Mouse (Mus musculus) retina, adult 2 months (tissue): ENCODE results near the gene Mmel1.

Source experiments
- DNase-seq: peaks from one replicate; pipeline ENCODE4 v3.0.0-alpha.2; 2012; ENCODE audit warnings: low read depth, low spot score

The Mmel1 gene

DNA sequence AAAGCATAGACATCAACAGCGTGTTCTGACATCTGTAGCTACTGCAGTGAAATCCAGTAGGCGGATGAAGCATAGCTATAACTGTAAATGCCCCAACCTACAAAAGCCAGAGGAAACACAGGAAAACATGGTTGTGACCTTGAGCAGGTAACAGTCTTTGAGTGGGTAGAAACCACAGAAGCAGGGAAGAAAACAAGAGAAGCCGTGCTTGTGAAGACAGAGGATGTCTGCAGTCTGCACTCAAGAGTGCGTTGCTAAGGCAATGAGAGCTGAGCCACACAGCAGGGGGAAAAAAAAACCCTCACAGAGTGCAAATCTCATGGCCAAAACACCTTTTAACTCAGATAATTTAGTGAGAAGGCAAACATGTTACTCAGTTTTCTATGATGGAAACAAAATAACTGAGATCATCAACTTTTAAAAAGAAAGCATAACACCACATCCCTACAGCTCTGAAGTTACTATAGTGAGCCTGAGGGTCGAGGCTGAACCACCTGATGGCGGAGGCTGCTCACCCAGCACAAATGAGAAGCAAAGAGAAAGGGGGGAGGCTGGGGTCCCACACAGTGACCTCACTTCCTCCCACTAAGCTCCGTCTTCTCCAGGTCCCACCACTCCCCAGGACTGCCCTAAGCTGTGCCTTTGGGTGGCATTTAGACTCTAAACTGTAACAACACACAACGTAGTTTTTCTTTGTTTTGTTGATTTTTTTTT lies 67.3 kb downstream of the Mmel1 start:
- no peak for DNase-seq

DNA sequence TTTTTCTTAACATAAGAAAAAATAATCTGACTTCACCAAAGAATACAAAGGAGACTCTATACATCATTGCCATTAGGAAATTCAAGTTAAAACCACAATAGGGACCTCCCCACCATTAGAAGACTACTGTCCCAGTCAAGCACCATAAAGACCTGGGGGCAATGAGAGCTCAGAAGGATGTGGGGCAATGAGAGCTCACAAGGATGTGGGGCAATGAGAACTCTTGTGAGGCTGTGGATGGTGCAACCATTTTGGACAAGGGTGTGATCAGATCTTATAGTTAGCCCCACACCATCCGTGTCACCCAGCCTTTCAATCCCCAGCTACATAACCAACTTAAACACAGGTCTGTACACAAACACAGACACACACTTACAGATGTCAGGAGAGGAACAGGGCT lies 68.4 kb downstream of the Mmel1 start:
- no peak for DNase-seq

GRCm38 (mm10) chr4:154940156-154940555 lies 70.8 kb downstream of the Mmel1 start:
- DNase-seq: no peak

DNA sequence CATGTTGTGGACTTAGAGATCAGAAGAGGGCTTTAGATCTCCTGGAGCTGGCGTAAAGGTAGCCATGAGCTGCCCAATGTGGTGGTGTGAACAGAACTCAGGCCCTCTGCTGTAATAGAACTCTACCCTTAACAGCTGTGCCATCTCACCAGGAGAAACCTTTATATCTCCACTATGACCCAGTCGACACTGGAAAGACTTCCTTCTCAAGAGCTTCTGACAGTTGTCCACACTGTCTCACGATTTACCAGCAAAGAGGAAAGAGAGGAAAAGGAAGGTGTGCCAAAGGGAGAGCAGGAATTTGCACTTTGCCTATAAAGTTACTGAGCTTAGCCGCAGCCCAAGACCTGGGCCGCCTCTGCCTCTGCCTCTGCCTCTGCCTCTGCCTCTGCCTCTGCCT lies 72.4 kb downstream of the Mmel1 start:
- no peak for DNase-seq

DNA sequence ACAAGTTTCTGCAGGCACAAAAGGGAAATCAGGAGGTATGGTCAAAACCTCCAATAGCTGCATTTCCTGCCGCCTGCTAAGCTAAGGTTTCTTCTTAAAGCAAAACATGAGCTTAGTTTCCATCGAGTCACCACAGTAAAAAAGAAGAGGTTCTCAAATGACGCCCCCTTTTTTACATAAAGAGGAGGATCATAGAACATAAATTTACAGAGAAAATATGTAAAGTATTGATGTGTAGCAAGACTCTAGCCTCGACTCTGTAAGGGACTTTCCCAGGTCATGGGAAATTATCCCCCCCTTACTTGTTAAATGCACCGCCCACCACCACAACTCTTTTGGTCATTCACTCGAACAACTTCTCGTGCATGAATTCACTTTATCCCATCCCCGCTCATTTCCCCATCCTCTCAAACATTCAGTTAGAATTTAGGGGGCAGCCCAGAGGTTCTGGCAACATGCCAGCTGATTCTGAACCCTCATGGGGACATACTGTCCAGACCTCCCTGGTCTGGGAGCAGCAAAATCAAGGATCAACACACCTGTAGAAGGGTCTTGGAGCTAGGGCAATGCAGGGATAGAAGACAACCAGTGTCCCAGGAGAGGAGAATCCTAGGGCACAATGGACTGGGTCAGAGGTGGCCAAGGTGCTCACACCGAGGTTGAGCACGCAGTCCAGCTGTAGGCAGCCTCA lies 73.4 kb downstream of the Mmel1 start:
- no peak for DNase-seq

- DNase-seq: no peak
These were observed 74.1 kb downstream of the Mmel1 start for GRCm38 (mm10) chr4:154943323-154944039.

- peak; percentile 87 for DNase-seq
These were observed 74.8 kb downstream of the Mmel1 start for GRCm38 (mm10) chr4:154944121-154944590.
